Mouse (Mus musculus): ENCODE measurements around the gene Gpat3. TPM values are rescaled to one million over a fixed set of nuclear protein-coding genes. Genes with fewer than 3 reads are reported as not detected.

Gpat3 gene
- total RNA-seq, 2 experiments from 2014 or later, result 1.4 to 1.5 TPM

DNA sequence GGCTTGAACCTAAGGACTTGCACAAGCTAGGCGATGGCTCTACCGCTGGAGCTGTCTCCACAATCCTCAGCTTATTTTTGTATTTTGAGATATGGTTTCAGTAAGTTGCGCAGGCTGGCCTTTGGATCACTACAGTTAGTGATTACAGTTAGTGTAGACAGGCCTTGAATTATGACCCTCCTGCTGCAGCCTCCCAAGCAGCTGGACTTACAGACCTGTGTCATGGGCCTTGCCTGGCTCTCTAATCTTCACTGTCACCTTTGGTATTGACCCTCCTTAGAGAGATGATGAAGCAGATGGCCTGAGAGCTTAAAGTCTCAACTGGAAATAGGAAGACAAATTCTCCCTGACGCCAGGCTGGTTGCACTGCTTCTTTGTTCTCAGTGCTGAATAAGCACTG, 8.4 kb downstream of the Gpat3 start:
- no peak for DNase-seq (ENCODE audit: low spot score in 2 of 2)
- intact Hi-C loops (cut with DNase I), result no loop called here

DNA sequence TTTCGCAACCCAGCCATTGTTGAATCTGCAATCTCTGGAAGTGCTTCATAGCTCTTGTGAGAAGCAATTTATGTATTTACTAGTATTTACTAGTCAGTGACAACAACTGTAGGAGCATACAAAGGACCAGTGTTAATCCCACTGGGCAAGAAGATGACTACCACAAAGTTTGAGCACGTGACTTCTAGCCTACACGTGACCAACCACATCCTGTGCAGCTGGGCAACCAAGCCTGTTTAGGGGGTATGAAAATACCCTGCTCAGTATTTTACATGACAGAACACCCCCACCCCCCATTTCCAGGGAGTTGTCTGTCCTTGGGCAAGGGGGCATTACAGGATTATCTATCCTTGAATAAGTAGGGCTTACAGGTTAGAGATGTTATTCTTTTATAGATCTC, 11.0 kb downstream of the Gpat3 start:
- intact Hi-C loops (cut with DNase I), result no loop called here
- DNase-seq (ENCODE audit: low spot score in 2 of 2), result no peak

DNA sequence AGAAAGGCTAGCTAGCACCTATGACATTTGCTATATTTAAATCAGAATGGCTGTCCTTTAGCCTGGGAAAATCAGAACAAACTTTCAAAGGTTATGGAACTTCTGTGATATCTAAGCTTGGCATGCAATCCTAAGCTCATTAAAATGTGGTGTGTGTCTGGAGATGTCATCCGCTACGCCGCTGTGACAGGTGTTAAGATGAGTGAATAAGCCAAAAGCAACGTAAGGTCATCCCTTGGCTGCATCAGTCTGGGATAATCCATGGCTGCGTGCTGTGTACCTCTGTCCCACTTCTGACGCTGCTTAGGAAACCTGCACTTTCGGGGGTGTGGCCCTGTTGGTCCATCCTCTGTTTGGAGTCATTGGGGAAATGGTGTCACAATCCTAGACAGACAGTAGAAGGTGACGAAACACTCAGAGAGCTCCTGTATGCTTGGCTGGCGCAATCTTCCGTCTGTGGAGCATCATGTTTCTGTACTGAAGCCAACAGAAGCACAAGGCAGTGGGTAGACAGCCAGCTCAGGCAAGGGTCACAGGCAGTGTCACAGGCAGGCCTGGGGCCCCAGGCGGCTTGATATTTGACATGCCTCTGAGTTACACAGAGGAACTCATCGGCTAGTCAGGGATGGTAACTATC, 15.0 kb downstream of the Gpat3 start:
- intact Hi-C loops (cut with DNase I), result no loop called here
- DNase-seq (ENCODE audit: low spot score in 2 of 2), result no peak

DNA sequence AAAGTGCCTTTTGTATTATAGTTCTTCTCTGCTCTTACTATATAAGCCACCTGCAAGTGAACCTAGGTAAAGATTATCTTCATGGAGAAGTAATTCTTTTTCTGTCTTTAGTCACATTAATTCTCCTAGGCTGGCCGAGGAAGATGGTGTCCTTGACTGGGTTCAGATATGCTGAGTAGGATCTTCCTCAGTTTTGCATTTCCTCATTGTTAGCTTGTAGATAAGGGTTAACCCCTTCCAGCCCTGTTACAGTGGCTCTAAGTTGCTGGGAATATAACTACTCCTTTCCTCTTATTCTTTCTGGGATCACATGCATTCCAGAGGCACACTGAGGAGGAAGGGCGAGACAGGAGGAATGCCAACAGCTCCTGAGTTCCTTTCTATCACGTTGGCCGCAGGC, 15.6 kb downstream of the Gpat3 start:
- DNase-seq (ENCODE audit: low spot score in 2 of 2), result no peak
- intact Hi-C loops (cut with DNase I), result no loop called here

GRCm38 (mm10) chr5:100861811-100862210, 16.3 kb downstream of the Gpat3 start:
- no peak for DNase-seq (ENCODE audit: low spot score in 2 of 2)
- intact Hi-C loops (cut with DNase I), result no loop called here

GRCm38 (mm10) chr5:100863091-100863490, 17.6 kb downstream of the Gpat3 start:
- DNase-seq (ENCODE audit: low spot score in 2 of 2), result no peak
- intact Hi-C loops (cut with DNase I), result no loop called here

- intact Hi-C loops (cut with DNase I), result no loop called here
- no peak for DNase-seq (ENCODE audit: low spot score in 2 of 2)
Observed at GRCm38 (mm10) chr5:100864438-100864837, 18.9 kb downstream of the Gpat3 start.

GRCm38 (mm10) chr5:100866183-100866582, 20.7 kb downstream of the Gpat3 start:
- intact Hi-C loops (cut with DNase I), result no loop called here
- DNase-seq (ENCODE audit: low spot score in 2 of 2), result peak; percentile 16 to 28

DNA sequence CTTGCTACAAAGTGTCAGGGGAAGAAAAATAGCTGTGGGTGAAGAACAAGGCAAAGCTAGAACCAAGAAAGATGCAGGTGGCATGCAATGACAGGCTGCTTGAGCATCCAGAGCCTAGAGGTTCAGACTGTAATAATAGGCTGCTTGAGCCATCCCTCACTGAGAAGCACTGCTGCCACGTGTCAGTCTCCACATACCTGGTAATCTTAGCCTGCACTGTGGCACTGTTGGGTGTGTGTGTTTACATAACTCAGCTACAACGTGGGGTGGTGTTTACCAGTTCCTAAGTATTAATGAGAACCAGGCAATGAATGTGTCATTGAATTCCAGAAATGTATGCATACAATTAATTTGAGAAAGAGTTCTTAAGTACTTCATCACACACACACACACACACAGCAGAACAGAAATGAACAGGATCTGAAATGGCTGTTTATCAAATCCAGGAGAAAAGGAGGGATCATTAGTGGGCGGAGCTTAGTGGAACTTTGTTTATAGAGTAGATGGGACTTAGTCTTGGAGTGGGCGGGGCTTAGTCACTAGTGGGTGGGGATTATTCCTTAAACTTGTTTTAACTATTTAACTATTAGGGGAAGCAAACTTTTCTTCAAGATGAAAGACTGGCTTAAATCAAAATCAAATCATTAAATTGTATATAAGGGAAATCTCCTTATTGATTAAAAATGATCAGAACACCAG, 23.8 kb downstream of the Gpat3 start:
- intact Hi-C loops (cut with DNase I), result no loop called here
- no peak for DNase-seq (ENCODE audit: low spot score in 2 of 2)

- DNase-seq (ENCODE audit: low spot score in 2 of 2), result peak in 1 of 2 experiments; percentile 5
- intact Hi-C loops (cut with DNase I), result no loop called here
Observed at GRCm38 (mm10) chr5:100871987-100872386, 26.5 kb downstream of the Gpat3 start.

DNA sequence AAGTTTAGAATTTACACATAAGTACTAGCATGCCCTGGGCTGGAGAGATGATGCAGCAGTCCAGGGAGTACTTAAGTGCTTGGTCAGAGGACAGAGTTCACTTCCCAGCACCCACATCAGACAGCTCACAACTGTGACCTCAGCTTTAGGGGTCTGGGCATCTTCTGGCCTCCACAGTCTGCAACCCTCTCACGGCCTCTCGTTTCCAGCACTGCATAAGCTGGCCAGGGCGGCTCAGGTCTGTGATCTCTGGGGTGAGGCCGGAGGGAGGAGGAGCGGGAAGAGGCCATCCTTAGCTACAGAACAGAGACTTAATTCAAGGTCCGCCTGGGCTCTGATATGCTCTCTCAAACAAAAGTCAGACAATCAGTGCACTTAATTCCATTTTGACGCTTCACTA, 29.2 kb downstream of the Gpat3 start:
- intact Hi-C loops (cut with DNase I), result no loop called here
- no peak for DNase-seq (ENCODE audit: low spot score in 2 of 2)

GRCm38 (mm10) chr5:100875180-100875579, 29.7 kb downstream of the Gpat3 start:
- DNase-seq (ENCODE audit: low spot score in 2 of 2), result no peak
- intact Hi-C loops (cut with DNase I), result no loop called here

DNA sequence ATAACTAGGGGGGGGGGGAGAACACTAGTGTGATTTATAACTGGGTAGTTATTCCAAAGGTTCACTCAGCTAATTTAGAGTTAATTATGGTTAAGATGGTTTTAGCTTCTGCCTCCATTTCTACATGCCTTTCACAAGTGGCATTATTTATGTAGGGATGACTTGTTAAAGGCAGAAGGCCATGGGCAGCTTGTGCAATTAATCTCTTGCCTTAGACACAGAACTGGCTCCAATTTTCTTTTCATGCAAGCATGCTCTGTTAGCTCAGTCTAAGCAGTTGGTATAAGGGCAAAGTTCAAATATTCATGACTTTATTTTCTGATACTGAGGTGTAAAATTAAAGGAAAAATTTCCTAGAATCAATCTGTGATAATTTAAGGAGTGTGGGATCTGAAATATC, 31.5 kb downstream of the Gpat3 start:
- intact Hi-C loops (cut with DNase I), result no loop called here
- DNase-seq (ENCODE audit: low spot score in 2 of 2), result no peak

GRCm38 (mm10) chr5:100885216-100885615, 39.7 kb downstream of the Gpat3 start:
- no peak for DNase-seq (ENCODE audit: low spot score in 2 of 2)
- intact Hi-C loops (cut with DNase I), result no loop called here

- DNase-seq (ENCODE audit: low spot score in 2 of 2), result no peak
- intact Hi-C loops (cut with DNase I), result no loop called here
Observed at GRCm38 (mm10) chr5:100886331-100886988, 40.9 kb downstream of the Gpat3 start.

DNA sequence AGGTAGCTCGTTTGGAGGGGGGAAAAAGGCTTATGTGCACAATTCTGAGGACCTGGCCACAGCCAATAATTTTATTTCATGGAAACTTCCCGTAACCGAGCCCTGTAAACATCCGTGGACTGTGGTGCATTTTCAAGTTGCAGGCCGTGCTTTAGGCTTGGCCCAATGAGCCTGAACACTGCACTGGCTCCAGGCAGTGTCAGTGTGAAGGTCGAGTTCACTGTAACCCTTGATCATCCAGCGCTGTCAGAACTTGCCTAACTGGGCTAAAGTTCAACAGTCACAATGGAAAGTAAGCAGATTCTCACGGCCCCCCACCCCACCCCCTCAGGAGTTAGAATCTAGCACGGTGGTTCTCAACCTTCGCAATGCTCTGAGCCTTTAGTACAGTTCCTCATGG, 50.7 kb downstream of the Gpat3 start:
- DNase-seq (ENCODE audit: low spot score in 2 of 2), result no peak

GRCm38 (mm10) chr5:100899745-100900489, 54.4 kb downstream of the Gpat3 start:
- no peak for DNase-seq (ENCODE audit: low spot score in 2 of 2)
- intact Hi-C loops (cut with DNase I), result no loop called here

More for the DNA sequence above, 50.7 kb downstream of the Gpat3 start:
- intact Hi-C loops (cut with DNase I), result no loop called here

DNA sequence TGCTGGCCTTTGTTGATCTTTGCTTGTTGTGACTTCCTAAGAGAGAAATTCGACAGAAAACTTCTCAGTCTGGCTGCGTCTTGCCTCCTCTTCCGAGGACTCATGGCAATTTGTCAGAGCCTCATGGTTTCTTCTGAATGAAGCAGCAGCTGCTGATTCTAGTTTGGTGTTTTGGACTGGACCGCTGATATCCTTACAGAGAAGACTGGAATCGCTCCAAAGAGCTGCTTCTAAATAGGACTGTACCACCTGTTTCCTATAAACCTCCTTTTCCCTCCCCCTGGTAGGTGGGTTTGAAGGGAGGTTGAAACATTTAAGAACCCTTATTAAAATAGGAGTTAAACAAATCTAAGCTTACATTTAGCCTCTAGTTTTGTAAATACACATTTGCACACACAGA, 55.5 kb downstream of the Gpat3 start:
- no peak for DNase-seq (ENCODE audit: low spot score in 2 of 2)
- intact Hi-C loops (cut with DNase I), result no loop called here

GRCm38 (mm10) chr5:100908478-100908877, 63.0 kb downstream of the Gpat3 start:
- intact Hi-C loops (cut with DNase I), result no loop called here
- no peak for DNase-seq (ENCODE audit: low spot score in 2 of 2)

DNA sequence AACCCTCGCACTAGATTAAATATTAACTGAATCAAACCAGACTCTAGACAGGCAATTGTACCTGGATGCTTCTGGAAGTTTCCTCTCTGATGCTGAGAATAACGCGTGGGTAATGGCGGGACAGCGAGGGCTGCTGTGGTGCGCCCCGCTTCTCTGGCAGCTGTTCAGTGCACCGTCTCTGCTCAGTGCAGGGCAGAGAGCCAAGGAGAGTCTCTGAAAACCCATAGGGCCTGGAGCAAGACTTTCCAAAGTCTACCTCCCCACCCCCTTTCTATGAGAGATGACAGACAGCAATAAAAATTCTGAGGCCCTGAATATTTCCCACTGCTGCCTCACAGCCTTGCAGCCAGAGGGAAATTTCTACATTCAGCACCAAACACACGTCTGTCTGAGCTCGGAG, 63.4 kb downstream of the Gpat3 start:
- intact Hi-C loops (cut with DNase I), result no loop called here
- no peak for DNase-seq (ENCODE audit: low spot score in 2 of 2)

Measured in left cerebral cortex, postnatal 14 days (tissue).